Mouse (Mus musculus) CH12.LX (cell line): ENCODE data around the gene Fbf1. TPM values are rescaled to one million over a fixed set of nuclear protein-coding genes. Genes with fewer than 3 reads are reported as not detected.

Experiments
- DNase-seq: peaks from one replicate; pipeline ENCODE4 v3.0.0-alpha.2; 2013; ENCODE audit errors: extremely low read depth
- H3K27ac ChIP-seq: 2 replicates; pipeline ENCODE4 v1.5.1; 2012; ENCODE audit warnings: low read depth, mild to moderate bottlenecking, control low read depth, moderate library complexity; ENCODE audit not compliant: insufficient read depth
- H3K27me3 ChIP-seq: replicated peaks from 2 replicates; pipeline ENCODE3; 2012; ENCODE audit warnings: inconsistent platforms
- H3K36me3 ChIP-seq, 2 experiments: replicated peaks in 1 of 2; 2 replicates each; pipeline versions ENCODE3 to v1.6.1; 2012; ENCODE audit warnings: inconsistent platforms in 1 of 2, low read length in 1 of 2, mild to moderate bottlenecking in 1 of 2, mixed read lengths in 1 of 2, moderate library complexity in 1 of 2; ENCODE audit not compliant: control insufficient read depth in 1 of 2, insufficient read depth in 1 of 2
- H3K4me1 ChIP-seq, 2 experiments: 2 replicates each; pipeline ENCODE4 v1.6.1; 2012; ENCODE audit warnings: inconsistent platforms in 1 of 2, moderate library complexity in 1 of 2; ENCODE audit not compliant: insufficient read depth in 2 of 2, control insufficient read depth in 1 of 2
- H3K4me2 ChIP-seq: 2 replicates; pipeline ENCODE4 v1.6.1; 2012; ENCODE audit warnings: low read depth, mild to moderate bottlenecking, control low read depth; ENCODE audit not compliant: poor library complexity, insufficient read depth, severe bottlenecking
- H3K4me3 ChIP-seq, 3 experiments: fragments of 150-350 bp in 1 of 3; sonication (generic) in 1 of 3; replicated peaks in 1 of 3; 2 replicates each; pipeline versions ENCODE3 to v1.5.1; 2011 to 2012; ENCODE audit warnings: low read depth in 2 of 3, low read length in 2 of 3, mild to moderate bottlenecking in 2 of 3, moderate library complexity in 2 of 3, control low read depth in 1 of 3, improper control_type of control experiment in 1 of 3, inconsistent platforms in 1 of 3, mixed read lengths in 1 of 3; ENCODE audit not compliant: poor library complexity in 1 of 3
- H3K79me2 ChIP-seq: replicated peaks from 2 replicates; pipeline ENCODE4 v1.6.1; 2012; ENCODE audit warnings: mild to moderate bottlenecking, moderate library complexity; ENCODE audit not compliant: control insufficient read depth, poor library complexity, insufficient read depth, severe bottlenecking; ENCODE audit errors: extremely low read depth
- H3K9ac ChIP-seq: 2 replicates; pipeline ENCODE4 v1.6.1; 2012; ENCODE audit warnings: low read depth, mild to moderate bottlenecking, control low read depth, moderate library complexity; ENCODE audit not compliant: insufficient read depth
- H3K9me3 ChIP-seq: replicated peaks from 2 replicates; pipeline ENCODE3; 2012; ENCODE audit warnings: low read length, inconsistent platforms, mixed read lengths
- BHLHE40 ChIP-seq: IDR thresholded peaks from 2 replicates; pipeline ENCODE4 v1.6.1; 2011; ENCODE audit warnings: mild to moderate bottlenecking, low read depth, low read length, improper control_type of control experiment
- CHD2 ChIP-seq: IDR thresholded peaks from 2 replicates; pipeline ENCODE4 v1.6.1; 2011; ENCODE audit warnings: low read length, improper control_type of control experiment
- CTCF ChIP-seq, 2 experiments: IDR thresholded peaks in 1 of 2; conservative IDR thresholded peaks in 1 of 2; 2 replicates each; pipeline ENCODE4 v1.5.1; 2011 to 2012; ENCODE audit warnings: low read depth in 2 of 2, low read length in 2 of 2, improper control_type of control experiment in 1 of 2, inconsistent platforms in 1 of 2, mild to moderate bottlenecking in 1 of 2, moderate library complexity in 1 of 2
- ELF1 ChIP-seq: IDR thresholded peaks from 2 replicates; pipeline ENCODE4 v1.6.1; 2014; ENCODE audit warnings: low read depth, mild to moderate bottlenecking, inconsistent platforms, low read length, improper control_type of control experiment
- EP300 ChIP-seq: IDR thresholded peaks from 2 replicates; pipeline ENCODE4 v1.6.1; 2011; ENCODE audit warnings: low read length, improper control_type of control experiment
- ETS1 ChIP-seq: conservative IDR thresholded peaks from 2 replicates; pipeline ENCODE4 v1.6.1; 2012; ENCODE audit warnings: low read depth, mild to moderate bottlenecking, inconsistent platforms, low read length, improper control_type of control experiment, moderate library complexity
- GABPA ChIP-seq: IDR thresholded peaks from 2 replicates; pipeline ENCODE4 v1.6.1; 2012; ENCODE audit warnings: low read depth, low read length, improper control_type of control experiment, inconsistent platforms; ENCODE audit not compliant: insufficient replicate concordance
- IRF4 ChIP-seq: IDR thresholded peaks from 2 replicates; pipeline ENCODE4 v1.6.1; 2014; ENCODE audit warnings: low read depth, mild to moderate bottlenecking, inconsistent platforms, low read length, improper control_type of control experiment
- JUND ChIP-seq: conservative IDR thresholded peaks from 2 replicates; pipeline ENCODE4 v1.6.1; 2011; ENCODE audit warnings: low read depth, low read length, improper control_type of control experiment
- MAX ChIP-seq: IDR thresholded peaks from 2 replicates; pipeline ENCODE4 v1.6.1; 2011; ENCODE audit warnings: low read length, improper control_type of control experiment
- MEF2A ChIP-seq: IDR thresholded peaks from 2 replicates; pipeline ENCODE4 v1.6.1; 2014; ENCODE audit warnings: low read depth, mild to moderate bottlenecking, inconsistent platforms, low read length, improper control_type of control experiment, borderline replicate concordance
- MXI1 ChIP-seq: IDR thresholded peaks from 2 replicates; pipeline ENCODE4 v1.6.1; 2011; ENCODE audit warnings: mild to moderate bottlenecking, low read depth, low read length, improper control_type of control experiment
- NELFE ChIP-seq: IDR thresholded peaks from 2 replicates; pipeline ENCODE4 v1.6.1; 2011; ENCODE audit warnings: low read depth, low read length, improper control_type of control experiment
- PAX5 ChIP-seq: IDR thresholded peaks from 2 replicates; pipeline ENCODE4 v1.6.1; 2012; ENCODE audit warnings: low read length, inconsistent platforms, mixed read lengths
- POLR2A ChIP-seq: IDR thresholded peaks from 2 replicates; pipeline ENCODE4 v1.6.1; 2011; ENCODE audit warnings: low read depth, mild to moderate bottlenecking, improper control_type of control experiment, low read length
- POLR2AphosphoS2 ChIP-seq: IDR thresholded peaks from 2 replicates; pipeline ENCODE4 v1.6.1; 2011; ENCODE audit warnings: low read depth, low read length, improper control_type of control experiment
- RAD21 ChIP-seq: IDR thresholded peaks from 2 replicates; pipeline ENCODE4 v1.6.1; 2011; ENCODE audit warnings: low read depth, mild to moderate bottlenecking, low read length, improper control_type of control experiment, moderate library complexity
- RCOR1 ChIP-seq: conservative IDR thresholded peaks from 2 replicates; pipeline ENCODE4 v1.6.1; 2012; ENCODE audit warnings: low read depth, mild to moderate bottlenecking, inconsistent platforms, low read length, improper control_type of control experiment
- SIN3A ChIP-seq: IDR thresholded peaks from 2 replicates; pipeline ENCODE4 v1.6.1; 2012; ENCODE audit warnings: low read length, improper control_type of control experiment, inconsistent platforms
- ZC3H11A ChIP-seq: IDR thresholded peaks from 2 replicates; pipeline ENCODE4 v1.6.1; 2012; ENCODE audit warnings: low read depth, mild to moderate bottlenecking, inconsistent platforms, low read length, improper control_type of control experiment
- ZKSCAN1 ChIP-seq: IDR thresholded peaks from 2 replicates; pipeline ENCODE4 v1.6.1; 2012; ENCODE audit warnings: low read depth, inconsistent platforms, low read length, improper control_type of control experiment, borderline replicate concordance
- dilution Hi-C: fragments of 300-500 bp; cut with MboI; formaldehyde crosslinking; loops from 2 replicates; pipeline ENCODE4 v1.14.3; 2020; ENCODE audit warnings: low sequenced_read_pairs; ENCODE audit not compliant: extremely low pct_unique_long_range_greater_than_20kb, extremely low pct_ligation_motif_present
- in situ Hi-C: fragments of 300-500 bp; cut with MboI; formaldehyde crosslinking; loops from 3 replicates; pipeline ENCODE4 v1.14.3; 2019; ENCODE audit warnings: low sequenced_read_pairs, low pct_ligation_motif_present, low pct_unique_long_range_greater_than_20kb, mixed read lengths
- polyA plus RNA-seq: library from polyadenylated mRNA; unstranded; fragments of >175 nt; gene quantifications from 2 replicates; pipeline ENCODE4 v1.2.1, GENCODE M21; 2012; ENCODE audit warnings: low read depth; ENCODE audit not compliant: insufficient read length
- total RNA-seq, 2 experiments: library from RNA; depleted of rRNA; stranded (reverse); fragments of 300-350 nt in 1 of 2; fragments of >200 nt in 1 of 2; gene quantifications; 2 replicates each; pipeline ENCODE4 v1.2.3; 2012 to 2014

Gene Fbf1
- total and polyA plus RNA-seq, 3 experiments, result 23.9 to 44.8 (median 39.0) TPM

GRCm38 (mm10) chr11:116130488-116131205, 37.3 kb downstream of the Fbf1 start, which contains the start of gene Trim65 (continued):
- TF ChIP-seq POLR2AphosphoS2, result peak; percentile 74; the same call in 1 of the 2 replicates
- no peak for TF ChIP-seq EP300
- TF ChIP-seq ZKSCAN1, result no peak
- TF ChIP-seq NELFE, result peak; percentile 38; the same call in 1 of the 2 replicates
- TF ChIP-seq CTCF (conservative IDR thresholded peaks at IDR 0.05 in 1 of 2, IDR thresholded peaks at IDR 0.05 in 1 of 2; ENCODE audit: low read depth in 2 of 2, low read length in 2 of 2), result peak in 1 of 2 experiments; percentile 96; a peak in 2 of 4 replicates
- TF ChIP-seq PAX5, result no peak
- TF ChIP-seq MXI1, result peak; percentile 95
- peak; percentile 73; the same call in 1 of the 2 replicates for TF ChIP-seq IRF4
- 0 out of 2 replicates have a peak, but pooled peaks have one; percentile 52 for TF ChIP-seq RCOR1
- peak; percentile 74 for TF ChIP-seq MEF2A
- TF ChIP-seq CHD2, result peak; percentile 15; the same call in 1 of the 2 replicates
- no peak; the same call in 1 of the 2 replicates for TF ChIP-seq ETS1
- TF ChIP-seq ELF1, result peak; percentile 82
- peak; percentile 66 for TF ChIP-seq RAD21
- TF ChIP-seq BHLHE40, result peak; percentile 96
- no peak for TF ChIP-seq GABPA
- TF ChIP-seq POLR2A, result peak; percentile 69; the same call in 1 of the 2 replicates
- TF ChIP-seq ZC3H11A, result no peak

GRCm38 (mm10) chr11:116129993-116130487, 37.9 kb downstream of the Fbf1 start:
- Histone ChIP-seq H3K9me3 (peaks cover 8% of the 10 kb centered on the region), H3K36me3 (peaks cover 42 to 71% of the 10 kb centered on the region in 2 experiments), H3K27me3 (no peaks in the 10 kb centered on the region), H3K4me2 (peak overlapping the region; percentile 31), H3K79me2 (no peaks in the 10 kb centered on the region), H3K27ac (no peak overlapping the region), H3K4me3 (peak overlapping the region; percentile 24 to 61 (median 53)), H3K4me1 (peaks cover 6 to 16% of the 10 kb centered on the region in 2 experiments), H3K9ac (no peak overlapping the region)
- in situ Hi-C loops, result loop anchor here (5.0 kb wide), 1 partner anchor 43 kb away; the partner anchor contains the start of gene Wbp2
- DNase-seq, result no peak
- TF ChIP-seq CTCF (conservative IDR thresholded peaks at IDR 0.05 in 1 of 2, IDR thresholded peaks at IDR 0.05 in 1 of 2; ENCODE audit: low read depth in 2 of 2, low read length in 2 of 2), result no peak
- TF ChIP-seq MAX, result no peak
- no peak for TF ChIP-seq MEF2A
- TF ChIP-seq SIN3A, result no peak
- no peak for TF ChIP-seq ETS1
- no peak for TF ChIP-seq JUND
- TF ChIP-seq NELFE, result no peak
- dilution Hi-C loops, result no loop called here
